Mouse (Mus musculus): ENCODE measurements at regions not wholly inside any gene's neighbourhood (a gene's known extent, or its start where the extent isn't known, plus 50 kb on each side); places are given as distances from the start of the nearest gene placed in this dataset.

GRCm38 (mm10) chr3:61309197-61309596, 52.2 kb upstream of the Rap2b start:
- Histone ChIP-seq H3ac (ENCODE audit: control insufficient read depth, insufficient read length) (no peak overlapping the region), H3K79me2 (ENCODE audit: control insufficient read depth, insufficient read depth) (no peaks in the 10 kb centered on the region), H3K27me3 (ENCODE audit: control insufficient read depth, insufficient read depth, insufficient read length) (no peaks in the 10 kb centered on the region), H3K36me3 (ENCODE audit: control insufficient read depth, insufficient read depth) (no peaks in the 10 kb centered on the region), H3K4me2 (ENCODE audit: low read depth) (no peak overlapping the region), H3K4me3 (no peak overlapping the region)
- no peak for TF ChIP-seq POLR2AphosphoS2 (IDR thresholded peaks at IDR 0.05; ENCODE audit: insufficient read length, low read depth)
- no peak for TF ChIP-seq USF1 (IDR thresholded peaks at IDR 0.05; ENCODE audit: low read depth)
- TF ChIP-seq TCF3 (IDR thresholded peaks at IDR 0.05; ENCODE audit: insufficient read length, low read depth): no peak
- no peak for TF ChIP-seq POLR2A (IDR thresholded peaks at IDR 0.05; ENCODE audit: insufficient read length, low read depth)
- no peak for TF ChIP-seq TCF12 (IDR thresholded peaks at IDR 0.05; ENCODE audit: insufficient read depth, poor library complexity, severe bottlenecking)
- no peak for TF ChIP-seq MYOG (IDR thresholded peaks at IDR 0.05; ENCODE audit: control insufficient read depth in 1 of 3, insufficient read depth in 1 of 3, insufficient read length in 2 of 3, low read depth in 2 of 3)
- no peak for TF ChIP-seq E2F4 (IDR thresholded peaks at IDR 0.05; ENCODE audit: insufficient read depth)
- no peak for TF ChIP-seq REST (IDR thresholded peaks at IDR 0.05; ENCODE audit: insufficient read depth, insufficient read length)
- no peak for TF ChIP-seq MAX (IDR thresholded peaks at IDR 0.05; ENCODE audit: low read depth)
- no peak for TF ChIP-seq SRF (IDR thresholded peaks at IDR 0.05; ENCODE audit: control insufficient read depth, insufficient read length, low read depth)
- no peak for TF ChIP-seq CEBPB (IDR thresholded peaks at IDR 0.05; ENCODE audit: insufficient read depth, poor library complexity, severe bottlenecking)
- TF ChIP-seq MYOD1 (IDR thresholded peaks at IDR 0.05; ENCODE audit: control insufficient read depth in 1 of 3, insufficient read length in 2 of 3, low read depth in 2 of 3): no peak
